Mouse (Mus musculus) embryonic fibroblast, embryonic 13.5 days (primary cell): ENCODE results near the gene Ppm1h.

ENCODE experiments used
- CTCF ChIP-seq: IDR thresholded peaks from 2 replicates; pipeline ENCODE4 v1.5.1; 2011; ENCODE audit warnings: mild to moderate bottlenecking, control low read depth, low read length, moderate library complexity, borderline replicate concordance; ENCODE audit not compliant: insufficient read depth
- POLR2A ChIP-seq: IDR thresholded peaks from 2 replicates; pipeline ENCODE4 v1.6.1; 2011; ENCODE audit warnings: low read depth, mild to moderate bottlenecking, control low read depth, low read length, moderate library complexity

DNA sequence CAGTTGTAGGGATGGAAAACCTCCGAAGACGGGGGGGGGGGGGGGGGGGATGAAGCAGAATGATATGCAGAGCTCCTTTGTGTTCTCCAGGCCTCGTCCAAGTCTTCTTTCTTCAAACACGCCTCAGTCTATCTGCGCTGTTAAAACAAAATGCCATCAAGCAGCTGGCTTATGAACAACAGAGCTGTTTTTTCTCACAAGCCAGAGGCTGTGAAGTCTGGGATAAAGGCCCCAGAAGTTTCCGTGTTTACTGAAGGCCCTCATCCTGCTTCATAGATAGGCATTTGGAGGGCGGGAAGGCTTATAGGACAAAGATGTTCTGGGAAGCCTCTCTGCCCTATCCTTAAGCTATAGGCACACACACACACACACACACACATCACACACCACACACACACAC lies 181.5 kb downstream of the Ppm1h start:
- no peak for TF ChIP-seq POLR2A
- TF ChIP-seq CTCF: no peak
